Mouse (Mus musculus) adrenal gland, postnatal 10 days (tissue): ENCODE data around the gene Ocrl. TPM values are rescaled to one million over a fixed set of nuclear protein-coding genes. Genes with fewer than 3 reads are reported as not detected.

Experiments
- DNase-seq: peaks from one replicate; pipeline ENCODE4 v3.0.0; 2021; ENCODE audit warnings: mixed read lengths
- total RNA-seq, 2 experiments: library from RNA; stranded (reverse); gene quantifications; 2 replicates each; pipeline ENCODE4 v1.2.3; 2021

The Ocrl gene
- total RNA-seq, 2 experiments from 2014 or later: 30.0 to 38.2 TPM

DNA sequence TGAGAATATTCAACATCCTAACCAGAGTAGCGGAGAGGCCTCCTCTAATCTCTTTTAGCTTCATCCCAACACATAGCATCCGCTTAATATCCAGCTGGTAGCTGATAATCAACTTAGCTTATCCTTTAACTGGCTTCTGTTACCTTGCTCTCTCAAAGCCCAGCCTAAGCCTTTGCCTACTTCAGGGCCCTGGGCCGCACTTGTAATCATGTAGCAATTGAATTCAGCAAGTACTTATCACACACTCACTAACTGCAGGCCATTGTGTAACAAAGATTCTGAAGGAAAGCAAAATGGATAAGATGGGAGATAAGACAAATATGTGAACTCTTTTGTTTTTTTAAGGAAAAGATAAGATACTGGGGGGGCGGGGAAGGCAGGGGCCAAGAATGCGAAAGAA, 64.9 kb downstream of the Ocrl start:
- no peak for DNase-seq

GRCm38 (mm10) chrX:47985000-47985619, 72.9 kb downstream of the Ocrl start:
- peak; percentile 69 for DNase-seq

DNA sequence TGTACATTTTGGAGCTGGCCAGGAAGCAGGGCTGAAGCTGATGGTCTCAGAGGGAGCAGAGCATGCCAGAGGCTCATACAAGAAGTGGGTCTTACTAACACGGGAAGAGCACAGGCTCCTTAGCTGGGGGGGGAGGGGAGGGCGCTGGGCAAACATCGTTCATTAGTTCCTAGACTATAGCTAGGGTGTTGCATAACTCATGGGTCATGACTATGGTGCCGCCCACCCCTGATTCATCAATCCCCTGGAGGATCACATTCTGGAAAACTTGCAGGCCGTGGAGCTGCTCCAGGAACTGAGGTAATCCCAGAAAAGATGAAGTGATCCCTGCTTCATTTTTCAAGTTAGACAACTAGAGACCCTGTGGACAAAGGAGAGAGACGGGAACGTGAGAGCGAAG, 75.8 kb downstream of the Ocrl start:
- DNase-seq: no peak

DNA sequence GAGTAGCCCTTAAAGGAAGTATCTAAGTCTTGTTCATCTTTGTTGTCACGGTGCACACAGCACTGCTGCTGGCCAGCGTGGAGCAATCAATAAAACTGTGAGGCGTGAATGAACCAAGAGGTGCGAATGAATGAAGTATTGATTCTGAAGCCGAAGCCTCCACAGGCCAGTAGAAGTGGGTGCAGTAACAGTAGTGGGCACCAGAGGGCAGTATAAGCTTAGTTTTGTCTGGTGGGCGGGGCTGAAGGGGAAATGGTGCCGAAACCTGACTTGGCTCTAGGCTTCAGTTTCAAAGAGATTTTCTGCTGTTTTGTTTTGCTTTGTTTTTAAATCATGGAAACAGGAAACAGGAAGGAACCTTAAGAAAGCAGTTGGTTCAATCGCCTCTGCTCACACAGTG, 80.4 kb downstream of the Ocrl start:
- DNase-seq: peak; percentile 82

DNA sequence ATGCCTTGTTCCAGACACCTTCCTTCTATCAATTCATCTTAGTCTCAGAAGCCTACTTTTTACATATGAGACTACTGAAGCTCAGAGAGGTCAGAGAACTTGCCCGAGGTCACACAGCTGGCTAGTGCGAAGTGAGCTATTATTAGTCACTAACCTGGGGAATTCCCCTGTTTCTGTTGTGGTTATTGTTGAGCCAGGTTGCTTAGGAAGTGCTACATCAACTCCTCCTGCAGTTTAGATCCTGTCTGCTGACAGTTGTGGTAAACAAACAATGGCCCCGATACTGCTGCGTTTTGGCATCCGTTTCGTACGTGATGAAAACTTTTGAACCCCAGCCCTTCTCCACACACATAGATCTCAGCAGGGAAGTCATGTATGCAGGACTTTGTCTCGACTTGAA, 86.2 kb downstream of the Ocrl start:
- no peak for DNase-seq

DNA sequence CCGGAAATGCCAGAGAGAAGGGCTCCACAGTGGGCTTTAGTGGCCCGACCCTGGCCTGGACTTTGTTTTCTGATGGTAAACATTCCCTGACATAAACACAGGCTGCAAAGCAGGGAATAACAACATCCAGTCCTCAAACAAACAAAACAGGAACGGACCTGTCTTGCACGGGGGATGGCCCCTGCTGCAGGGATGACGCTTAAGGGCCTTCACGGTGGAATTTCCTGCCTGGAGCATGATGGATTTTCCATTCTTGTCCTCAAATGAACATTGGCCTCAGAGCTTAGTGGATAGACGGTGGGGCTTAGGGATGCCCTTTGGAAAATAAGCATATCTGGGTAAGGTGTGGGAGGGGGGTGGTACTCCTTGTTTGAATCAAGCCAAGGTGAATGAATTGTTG, 89.0 kb downstream of the Ocrl start:
- DNase-seq: no peak

DNA sequence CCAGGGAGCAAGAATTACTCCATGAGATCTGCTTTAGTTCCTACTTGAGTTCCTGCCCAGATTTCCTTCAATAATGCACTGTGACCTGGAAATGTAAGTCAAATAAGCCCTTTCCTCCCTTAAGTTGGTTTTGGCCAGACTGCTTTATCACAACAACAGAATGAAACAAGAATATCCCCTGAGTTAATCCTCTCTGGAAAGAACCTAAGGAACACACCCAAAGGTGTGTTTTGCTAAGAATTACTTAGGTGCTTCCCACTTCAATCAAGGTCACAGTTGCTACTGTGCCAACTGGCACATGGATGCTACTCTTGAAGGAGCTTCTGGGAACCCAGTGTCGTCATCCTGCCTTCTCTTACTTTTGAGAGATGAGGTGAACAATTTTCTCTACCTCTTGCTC, 92.6 kb downstream of the Ocrl start:
- DNase-seq: no peak

DNA sequence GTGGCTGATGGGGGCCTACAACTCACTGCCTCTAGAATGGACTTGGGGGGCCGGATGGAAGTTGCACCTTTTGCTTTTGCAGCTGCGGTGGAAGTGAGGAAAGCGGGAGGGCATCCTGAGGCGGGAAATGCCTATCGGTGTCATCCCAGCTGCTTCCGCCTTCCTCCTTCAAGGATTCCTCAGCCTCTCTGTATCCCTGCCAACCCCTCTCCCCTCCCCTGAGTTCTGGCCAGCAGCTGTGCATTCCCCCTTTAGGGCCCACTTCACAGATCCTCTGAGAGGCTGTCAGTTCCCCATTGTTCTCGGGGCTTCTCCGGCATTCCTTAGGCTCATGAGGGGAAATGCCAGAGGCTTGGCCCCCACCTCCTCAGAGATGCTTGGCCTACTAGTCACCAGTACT, 93.9 kb downstream of the Ocrl start:
- DNase-seq: no peak

- DNase-seq: no peak
These were observed 99.5 kb downstream of the Ocrl start for GRCm38 (mm10) chrX:48011656-48012055.

Other genes with a start within 250 kb of the Ocrl start
- 10 to 100 TPM; 21.7 to 24.3 TPM for gene Smarca1, start 19.4 kb upstream of the Ocrl start, total RNA-seq
- gene Apln, start 122.5 kb downstream of the Ocrl start, total RNA-seq: 10 to 100 TPM; 10.1 to 17.0 TPM
- gene Xpnpep2, start 196.3 kb downstream of the Ocrl start, total RNA-seq: 1 to 10 TPM; 1.5 to 2.1 TPM
- gene Sash3, start 234.0 kb downstream of the Ocrl start, total RNA-seq: 1 to 10 TPM; 4.7 to 5.3 TPM